Mouse (Mus musculus) lung, postnatal 0 days (tissue): ENCODE measurements around the gene Stx8. TPM values are rescaled to one million over a fixed set of nuclear protein-coding genes. Genes with fewer than 3 reads are reported as not detected.
A peak's percentile ranks its signal among the peaks of the same experiment; 100 is the strongest.

ENCODE experiments used
- ATAC-seq: fragments of 200-750 bp; cut with Nextera tagmentation; 2 replicates; pipeline ENCODE4 v1.8.0; 2017; ENCODE audit warnings: moderate library complexity
- DNase-seq: peaks from one replicate; pipeline ENCODE4 v3.0.0-alpha.2; 2016; ENCODE audit warnings: low spot score
- H3K27ac ChIP-seq: fragments of 300-500 bp; sonication (generic); 2 replicates; pipeline ENCODE4 v1.5.1; 2014; ENCODE audit warnings: antibody characterized with exemption, mild to moderate bottlenecking, low read length, mixed read lengths
- H3K27me3 ChIP-seq: fragments of 300-500 bp; sonication (generic); replicated peaks from 2 replicates; pipeline ENCODE4 v1.6.1; 2014; ENCODE audit warnings: low read length, mixed read lengths; ENCODE audit not compliant: insufficient read depth
- H3K36me3 ChIP-seq: fragments of 300-500 bp; sonication (generic); 2 replicates; pipeline ENCODE4 v1.6.1; 2014; ENCODE audit warnings: low read length, mixed read lengths; ENCODE audit not compliant: insufficient read depth
- H3K4me1 ChIP-seq: fragments of 300-500 bp; sonication (generic); 2 replicates; pipeline ENCODE4 v1.6.1; 2014; ENCODE audit warnings: antibody characterized with exemption, low read depth, low read length, mixed read lengths; ENCODE audit not compliant: insufficient read depth
- H3K4me2 ChIP-seq: fragments of 300-500 bp; sonication (generic); replicated peaks from 2 replicates; pipeline ENCODE4 v1.6.1; 2014; ENCODE audit warnings: low read depth, mild to moderate bottlenecking, low read length, moderate library complexity, mixed read lengths
- H3K4me3 ChIP-seq: fragments of 300-500 bp; sonication (generic); 2 replicates; pipeline ENCODE4 v1.5.1; 2014; ENCODE audit warnings: low read depth, low read length
- H3K9ac ChIP-seq: fragments of 300-500 bp; sonication (generic); replicated peaks from 2 replicates; pipeline ENCODE4 v1.6.1; 2014; ENCODE audit warnings: low read depth, mild to moderate bottlenecking
- H3K9me3 ChIP-seq: fragments of 300-500 bp; sonication (generic); 2 replicates; pipeline ENCODE4 v1.6.1; 2016; ENCODE audit warnings: low read length, mixed read lengths
- CTCF ChIP-seq: IDR thresholded peaks from 2 replicates; pipeline ENCODE4 v1.5.1; 2016; ENCODE audit warnings: antibody characterized with exemption, mild to moderate bottlenecking
- EP300 ChIP-seq: IDR thresholded peaks from 2 replicates; pipeline ENCODE4 v1.6.1; 2016; ENCODE audit warnings: antibody characterized with exemption, mild to moderate bottlenecking, control low read depth
- WGBS: fragments of 180-500 bp; shearing (Covaris S2); extraction: QIAGEN DNeasy Blood & Tissue Kit; methylation state at CpG from one replicate; pipeline ENCODE4 v1.1.7; 2014; 5-methylcytosine and 5-hydroxymethylcytosine counted together
- polyA plus RNA-seq: library from polyadenylated mRNA; unstranded; fragments of >200 nt; fragmentation: Nextera tagmentation; extraction: Ambion mirVana; gene quantifications from 2 replicates; pipeline ENCODE4 v1.2.1, GENCODE M21; 2015

Gene Stx8
- polyA plus RNA-seq, 1 experiment from 2014 or later = 72.5 TPM

- WGBS = 50% methylated on average over 7 of the region's 7 CpGs
- no peaks in the 10 kb centered on the region for H3K36me3 ChIP-seq
- ATAC-seq (peak; percentile 68), DNase-seq (peak; percentile 54)
- no peaks in the 10 kb centered on the region for H3K4me1 ChIP-seq
- H3K9ac ChIP-seq = no peak overlapping the region
- no peak overlapping the region for H3K4me2 ChIP-seq
- H3K27ac ChIP-seq = no peak overlapping the region
- no peaks in the 10 kb centered on the region for H3K27me3 ChIP-seq
- no peaks in the 10 kb centered on the region for H3K9me3 ChIP-seq
- H3K4me3 ChIP-seq = no peak overlapping the region
- TF ChIP-seq EP300 (no peak; the same call in 1 of the 2 replicates), CTCF (no peak)
Measured at GRCm38 (mm10) chr11:68134494-68134893, 168.5 kb downstream of the Stx8 start.

- no peaks in the 10 kb centered on the region for H3K36me3 ChIP-seq
- no peaks in the 10 kb centered on the region for H3K9me3 ChIP-seq
- WGBS = 28% methylated on average over 9 of the region's 9 CpGs
- no peak overlapping the region for H3K27ac ChIP-seq
- no peaks in the 10 kb centered on the region for H3K4me1 ChIP-seq
- H3K9ac ChIP-seq = no peak overlapping the region
- no peak overlapping the region for H3K4me3 ChIP-seq
- DNase-seq (peak; percentile 41), ATAC-seq (peak; percentile 50)
- H3K27me3 ChIP-seq = no peaks in the 10 kb centered on the region
- no peak overlapping the region for H3K4me2 ChIP-seq
- no peak for TF ChIP-seq CTCF
- TF ChIP-seq EP300 = peak; percentile 45; the same call in 1 of the 2 replicates
Measured at GRCm38 (mm10) chr11:68135350-68135749, 169.4 kb downstream of the Stx8 start.

GRCm38 (mm10) chr11:68136687-68137086 lies 170.7 kb downstream of the Stx8 start:
- ATAC-seq (no peak), DNase-seq (no peak)
- H3K9me3 ChIP-seq = no peaks in the 10 kb centered on the region
- H3K27ac ChIP-seq = no peak overlapping the region
- H3K4me3 ChIP-seq = no peak overlapping the region
- TF ChIP-seq CTCF (no peak), EP300 (no peak)
- no peaks in the 10 kb centered on the region for H3K4me1 ChIP-seq
- no peak overlapping the region for H3K9ac ChIP-seq
- 58% methylated on average over 8 of the region's 8 CpGs for WGBS
- H3K4me2 ChIP-seq = no peak overlapping the region
- no peaks in the 10 kb centered on the region for H3K27me3 ChIP-seq
- H3K36me3 ChIP-seq = no peaks in the 10 kb centered on the region

- no peak overlapping the region for H3K4me2 ChIP-seq
- no peaks in the 10 kb centered on the region for H3K27me3 ChIP-seq
- H3K36me3 ChIP-seq = no peaks in the 10 kb centered on the region
- peak; percentile 47 for ATAC-seq
- H3K4me1 ChIP-seq = no peaks in the 10 kb centered on the region
- no peak overlapping the region for H3K4me3 ChIP-seq
- DNase-seq = peak; percentile 24
- 34% methylated on average over 8 of the region's 8 CpGs for WGBS
- no peak overlapping the region for H3K9ac ChIP-seq
- H3K9me3 ChIP-seq = no peaks in the 10 kb centered on the region
- TF ChIP-seq EP300 (no peak), CTCF (no peak)
- no peak overlapping the region for H3K27ac ChIP-seq
Measured at GRCm38 (mm10) chr11:68142296-68142695, 176.3 kb downstream of the Stx8 start.

- no peaks in the 10 kb centered on the region for H3K27me3 ChIP-seq
- H3K9me3 ChIP-seq = no peaks in the 10 kb centered on the region
- H3K36me3 ChIP-seq = no peaks in the 10 kb centered on the region
- no peak overlapping the region for H3K4me3 ChIP-seq
- no peaks in the 10 kb centered on the region for H3K4me1 ChIP-seq
- no peak for DNase-seq
- H3K4me2 ChIP-seq = no peak overlapping the region
- no peak overlapping the region for H3K27ac ChIP-seq
- WGBS = 47% methylated on average over 13 of the region's 13 CpGs
- ATAC-seq = no peak
- no peak overlapping the region for H3K9ac ChIP-seq
- TF ChIP-seq EP300 = no peak
- no peak for TF ChIP-seq CTCF
Measured at GRCm38 (mm10) chr11:68144235-68145065, 178.5 kb downstream of the Stx8 start.

DNA sequence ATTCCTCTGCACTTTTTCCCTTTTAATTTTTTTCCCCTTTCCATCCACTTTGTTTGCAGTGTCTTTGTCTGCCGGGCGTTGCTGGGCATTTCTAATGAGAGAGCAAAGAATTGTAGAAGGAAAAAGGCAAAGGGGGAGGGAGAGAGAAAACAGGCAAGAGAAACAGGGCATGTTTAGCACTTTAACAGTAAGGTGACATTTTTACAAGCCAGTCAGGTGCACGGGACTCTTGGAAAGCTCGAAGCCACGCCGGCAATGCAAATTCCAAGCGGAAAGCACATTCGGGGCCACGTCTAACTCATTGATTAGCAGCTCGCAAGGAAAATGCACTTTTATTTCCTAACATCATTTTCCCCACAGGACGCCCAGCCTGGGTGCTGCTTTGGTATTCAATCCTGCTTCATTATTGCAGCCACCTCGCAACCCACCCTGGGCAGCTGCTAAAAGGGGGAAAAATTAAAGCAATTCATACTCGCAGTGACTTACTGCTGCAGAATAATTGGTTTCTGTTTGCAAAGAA lies 179.1 kb downstream of the Stx8 start:
- Histone ChIP-seq H3K4me3 (no peak overlapping the region), H3K27me3 (no peaks in the 10 kb centered on the region), H3K9me3 (no peaks in the 10 kb centered on the region), H3K4me2 (no peak overlapping the region), H3K36me3 (no peaks in the 10 kb centered on the region), H3K4me1 (no peaks in the 10 kb centered on the region), H3K27ac (no peak overlapping the region), H3K9ac (no peak overlapping the region)
- no peak for ATAC-seq
- 61% methylated on average over 13 of the region's 13 CpGs for WGBS
- no peak for TF ChIP-seq CTCF
- no peak for TF ChIP-seq EP300
- DNase-seq = no peak
